Mouse (Mus musculus) CD4-positive, CD25-positive, alpha-beta regulatory T cell (primary cell): Measurements from ENCODE around the gene Gpr157. TPM values are rescaled to one million over a fixed set of nuclear protein-coding genes. Genes with fewer than 3 reads are reported as not detected.

Source experiments
- polyA plus RNA-seq: library from polyadenylated mRNA; unstranded; fragments of 100-300 nt; shearing (Covaris generic); gene quantifications from one replicate; pipeline ENCODE4 v1.2.1, GENCODE M21; 2017

The Gpr157 gene
- polyA plus RNA-seq: 0.37 TPM

DNA sequence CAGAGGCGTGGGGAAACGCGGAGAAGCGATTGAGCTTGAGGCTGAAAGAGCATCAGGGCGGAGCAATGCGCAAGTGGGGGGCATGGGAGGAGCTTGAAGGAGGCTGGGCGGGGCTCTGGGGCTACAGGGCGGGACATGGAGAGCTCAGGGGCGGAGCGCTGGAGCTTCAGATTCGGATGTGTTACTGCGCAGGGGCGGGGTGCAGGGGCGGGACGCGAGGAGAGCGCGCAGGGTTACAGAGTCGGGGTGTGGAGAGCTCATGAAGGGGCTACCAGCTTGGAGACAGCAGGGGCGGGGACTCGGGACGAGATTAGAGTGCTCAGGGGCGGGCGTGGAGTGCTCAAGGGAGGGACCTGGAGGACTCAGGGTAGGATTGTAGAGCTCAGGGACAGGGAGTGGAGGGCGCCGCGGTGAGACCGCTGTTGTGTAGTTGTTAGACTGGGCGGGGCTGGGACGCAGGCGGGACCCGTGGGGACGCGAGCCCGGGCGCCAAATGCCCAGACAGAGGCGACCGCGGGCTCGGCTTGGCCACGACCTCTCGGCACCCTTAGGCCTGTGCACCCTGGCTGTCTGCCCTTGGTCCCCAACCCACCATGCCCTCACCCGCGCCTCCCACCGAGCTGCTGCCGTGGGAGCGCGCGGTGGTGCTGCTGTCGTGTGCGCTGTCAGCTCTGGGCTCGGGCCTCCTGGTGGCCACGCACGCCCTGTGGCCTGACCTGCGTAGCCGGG lies at the start of gene Gpr157:
TSS of gene Gpr157 (plus strand) at position 205 of the 729 bp plus-strand sequence.

DNA sequence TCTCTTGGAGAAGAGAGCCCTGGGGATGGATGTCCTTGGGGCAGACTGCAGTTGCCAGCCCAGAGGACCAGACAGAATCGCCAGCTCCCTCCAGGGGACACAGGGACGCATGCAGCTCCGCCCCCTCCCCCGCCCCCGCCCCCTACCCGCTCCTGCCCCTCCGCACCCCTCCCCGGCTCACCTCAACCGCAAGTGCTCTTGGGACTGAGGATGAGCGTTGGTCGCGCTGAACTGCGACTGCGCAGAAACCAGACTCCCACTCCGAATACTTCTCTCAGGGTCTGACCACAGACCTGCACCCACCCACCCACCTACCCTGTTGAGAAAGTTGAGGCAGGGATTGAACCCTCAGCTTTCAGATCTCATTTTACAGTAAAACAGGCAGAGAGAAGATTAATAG lies 31.9 kb downstream of the Gpr157 start, which contains the start of gene Slc2a5:
TSS of gene Slc2a5 (plus strand) at position 229 of the 400 bp plus-strand sequence.

Other genes starting within 250 kb of the Gpr157 start
- 17.1 TPM for gene Spsb1, start 132.3 kb upstream of the Gpr157 start, polyA plus RNA-seq
- gene H6pd, start 78.3 kb upstream of the Gpr157 start, polyA plus RNA-seq: 13.5 TPM
- not detected for gene Slc2a5, start 31.9 kb downstream of the Gpr157 start, polyA plus RNA-seq
- not detected for gene Slc2a7, start 61.6 kb downstream of the Gpr157 start, polyA plus RNA-seq
- 11.5 TPM for gene Car6, start 114.0 kb downstream of the Gpr157 start, polyA plus RNA-seq
- 1,110 TPM for gene Eno1, start 149.4 kb downstream of the Gpr157 start, polyA plus RNA-seq
- 49.3 TPM for gene Rere, start 194.3 kb downstream of the Gpr157 start, polyA plus RNA-seq